Mouse (Mus musculus): ENCODE data around the gene Tut1.
A peak's percentile ranks its signal among the peaks of the same experiment; 100 is the strongest.

GRCm38 (mm10) chr19:8980771-8981170 is 27.1 kb downstream of the Tut1 start:
- TF ChIP-seq MYB (IDR thresholded peaks at IDR 0.05; ENCODE audit: low read depth, low read length), result no peak
- TF ChIP-seq EP300 (IDR thresholded peaks at IDR 0.05; ENCODE audit: low read depth in 1 of 2, low read length in 2 of 2), result 0 out of 4 replicates have a peak, but pooled peaks have one; percentile 11 to 12
- TF ChIP-seq POLR2A (IDR thresholded peaks at IDR 0.05; ENCODE audit: control insufficient read depth in 1 of 2, insufficient read depth in 1 of 2, low read depth in 1 of 2, low read length in 2 of 2, poor library complexity in 1 of 2), result peak in 1 of 2 experiments; percentile 45; a peak in 2 of 4 replicates
- no peak for TF ChIP-seq CTCF (IDR thresholded peaks at IDR 0.05 in 2 of 3, conservative IDR thresholded peaks at IDR 0.05 in 1 of 3; ENCODE audit: control insufficient read depth in 1 of 3, insufficient read depth in 1 of 3, low read depth in 2 of 3, low read length in 3 of 3, poor library complexity in 1 of 3, severe bottlenecking in 1 of 3)
- TF ChIP-seq USF1 (IDR thresholded peaks at IDR 0.05; ENCODE audit: low read depth, low read length), result no peak
- no peak for TF ChIP-seq TAL1 (IDR thresholded peaks at IDR 0.05; ENCODE audit: low read length)
- no peak for TF ChIP-seq UBTF (IDR thresholded peaks at IDR 0.05; ENCODE audit: borderline replicate concordance, insufficient read depth, low read depth, low read length)
- no peak for TF ChIP-seq MAX (IDR thresholded peaks at IDR 0.05; ENCODE audit: low read length)
- TF ChIP-seq TCF12 (IDR thresholded peaks at IDR 0.05; ENCODE audit: low read depth, low read length), result no peak
- TF ChIP-seq E2F4 (IDR thresholded peaks at IDR 0.05; ENCODE audit: borderline replicate concordance, low read depth, low read length), result no peak

All from MEL (cell line).